27 mouse cellular contexts compared by ENCODE assay signal in genomic region chr9:81611022-81611421, GRCm38 (mm10). TPM values are rescaled to one million over a fixed set of nuclear protein-coding genes. Genes with fewer than 3 reads are reported as not detected.
"Had no signal": no experiment of that assay in that cellular context is flagged by ENCODE, and none has a peak within 500 bp of the region (broad histone marks: within the 10 kb centered on the region; RNA-seq: fewer than 3 reads in every experiment).

No protein-coding gene starts in this region.

- H3K36me3 ChIP-seq: embryonic facial prominence, embryonic 10.5 days; embryonic facial prominence, embryonic 12.5 days; embryonic facial prominence, embryonic 13.5 days; embryonic facial prominence, embryonic 15.5 days; forebrain, embryonic 10.5 days; forebrain, embryonic 12.5 days; forebrain, embryonic 15.5 days had no signal

- DNase-seq: cerebellum, adult 8-10 months; cerebellum, adult 9-10 months; cerebellum, adult 9-11 months; cerebellum, postnatal 10 days; cerebellum, postnatal 14 days; cerebellum, postnatal 25 days; cerebellum, postnatal 36 days; embryo, embryonic 11 days; forebrain, postnatal 0 days; gastrocnemius, adult 2 months; gastrocnemius, postnatal 10 days; gastrocnemius, postnatal 14 days; gastrocnemius, postnatal 25 days; gastrocnemius, postnatal 36 days; heart, adult 11 months; heart, adult 18-20 months; heart, adult 2 months had no signal

- H3K27me3 ChIP-seq: embryonic facial prominence, embryonic 12.5 days; embryonic facial prominence, embryonic 13.5 days; embryonic facial prominence, embryonic 15.5 days; forebrain, embryonic 12.5 days; forebrain, embryonic 13.5 days; forebrain, embryonic 15.5 days had no signal

- H3K4me2 ChIP-seq: embryonic facial prominence, embryonic 12.5 days; embryonic facial prominence, embryonic 13.5 days; embryonic facial prominence, embryonic 15.5 days; forebrain, embryonic 12.5 days; forebrain, embryonic 13.5 days; forebrain, embryonic 15.5 days had no signal

- H3K4me3 ChIP-seq: embryonic facial prominence, embryonic 10.5 days; embryonic facial prominence, embryonic 12.5 days; embryonic facial prominence, embryonic 13.5 days; embryonic facial prominence, embryonic 15.5 days; erythroblast, embryonic 14.5 days; forebrain, embryonic 10.5 days; forebrain, embryonic 12.5 days; forebrain, embryonic 13.5 days; forebrain, embryonic 15.5 days; gastrocnemius, adult 2 months; heart, adult 2 months had no signal

RNA-seq across cellular contexts. Expression of gene Htr1b, which starts 22.6 kb away (rescaled TPM):
- total RNA-seq: granulocyte monocyte progenitor cell, adult 5-6 weeks had no signal
- polyA plus RNA-seq: erythroblast, embryonic 14.5 days had no signal
